Mouse (Mus musculus) MEL (cell line): Measurements from ENCODE around the gene Rps6ka2. TPM values are rescaled to one million over a fixed set of nuclear protein-coding genes. Genes with fewer than 3 reads are reported as not detected.

ENCODE experiments used
- DNase-seq: peaks from one replicate; pipeline ENCODE4 v3.0.0; 2011; ENCODE audit warnings: low read depth, low spot score
- H3K27ac ChIP-seq: 2 replicates; pipeline ENCODE4 v1.5.1; 2012; ENCODE audit warnings: low read depth, mild to moderate bottlenecking, control low read depth, low read length, moderate library complexity; ENCODE audit not compliant: control insufficient read depth
- H3K27me3 ChIP-seq, 2 experiments: fragments of 150-350 bp in 1 of 2; sonication (generic) in 1 of 2; 2 replicates each; pipeline ENCODE4 v1.6.1; 2012; ENCODE audit warnings: low read length in 2 of 2, mild to moderate bottlenecking in 2 of 2, improper control_type of control experiment in 1 of 2, moderate library complexity in 1 of 2; ENCODE audit not compliant: insufficient read depth in 2 of 2, control insufficient read depth in 1 of 2
- H3K36me3 ChIP-seq, 2 experiments: 2 replicates each; pipeline ENCODE4 v1.6.1; 2012 to 2014; ENCODE audit warnings: low read length in 2 of 2, improper control_type of control experiment in 1 of 2, inconsistent platforms in 1 of 2, mild to moderate bottlenecking in 1 of 2; ENCODE audit not compliant: insufficient read depth in 2 of 2, control insufficient read depth in 1 of 2
- H3K4me1 ChIP-seq, 2 experiments: fragments of 150-350 bp in 1 of 2; sonication (generic) in 1 of 2; 2 replicates each; pipeline ENCODE4 v1.6.1; 2012; ENCODE audit warnings: low read length in 2 of 2, improper control_type of control experiment in 1 of 2, mild to moderate bottlenecking in 1 of 2; ENCODE audit not compliant: insufficient read depth in 2 of 2, control insufficient read depth in 1 of 2
- H3K4me3 ChIP-seq, 2 experiments: fragments of 150-350 bp in 1 of 2; sonication (generic) in 1 of 2; 2 replicates each; pipeline ENCODE4 v1.5.1; 2012; ENCODE audit warnings: low read depth in 2 of 2, low read length in 2 of 2, mild to moderate bottlenecking in 2 of 2, moderate library complexity in 2 of 2, control low read depth in 1 of 2, improper control_type of control experiment in 1 of 2; ENCODE audit not compliant: control insufficient read depth in 1 of 2, insufficient read depth in 1 of 2
- H3K79me2 ChIP-seq: 2 replicates; pipeline ENCODE4 v1.6.1; 2012; ENCODE audit warnings: mild to moderate bottlenecking, low read length, moderate library complexity; ENCODE audit not compliant: control insufficient read depth, poor library complexity, insufficient read depth
- H3K9ac ChIP-seq: 2 replicates; pipeline ENCODE4 v1.6.1; 2012; ENCODE audit warnings: low read depth, mild to moderate bottlenecking, control low read depth, low read length, moderate library complexity; ENCODE audit not compliant: control insufficient read depth, poor library complexity, severe bottlenecking
- H3K9me3 ChIP-seq: fragments of 150-350 bp; sonication (generic); replicated peaks from 2 replicates; pipeline ENCODE4 v1.6.1; 2012; ENCODE audit warnings: mild to moderate bottlenecking, low read length, improper control_type of control experiment, moderate library complexity; ENCODE audit not compliant: insufficient read depth
- BHLHE40 ChIP-seq: IDR thresholded peaks from 2 replicates; pipeline ENCODE4 v1.6.1; 2012; ENCODE audit warnings: low read depth, mild to moderate bottlenecking, inconsistent platforms, low read length, improper control_type of control experiment, borderline replicate concordance
- CHD1 ChIP-seq: IDR thresholded peaks from 2 replicates; pipeline ENCODE4 v1.6.1; 2012; ENCODE audit warnings: low read depth, mild to moderate bottlenecking, inconsistent platforms, low read length, improper control_type of control experiment
- CHD2 ChIP-seq: IDR thresholded peaks from 2 replicates; pipeline ENCODE4 v1.6.1; 2011; ENCODE audit warnings: low read length, improper control_type of control experiment
- CTCF ChIP-seq, 3 experiments: IDR thresholded peaks in 2 of 3; conservative IDR thresholded peaks in 1 of 3; 2 replicates each; pipeline ENCODE4 v1.5.1; 2011 to 2012; ENCODE audit warnings: low read length in 3 of 3, low read depth in 2 of 3, mild to moderate bottlenecking in 2 of 3, improper control_type of control experiment in 1 of 3, inconsistent platforms in 1 of 3, mixed read lengths in 1 of 3, moderate library complexity in 1 of 3; ENCODE audit not compliant: control insufficient read depth in 1 of 3, insufficient read depth in 1 of 3, poor library complexity in 1 of 3, severe bottlenecking in 1 of 3
- E2F4 ChIP-seq: IDR thresholded peaks from 2 replicates; pipeline ENCODE4 v1.6.1; 2011; ENCODE audit warnings: low read depth, low read length, improper control_type of control experiment, borderline replicate concordance
- ELF1 ChIP-seq: IDR thresholded peaks from 2 replicates; pipeline ENCODE4 v1.6.1; 2014; ENCODE audit warnings: low read depth, mild to moderate bottlenecking, inconsistent platforms, low read length, improper control_type of control experiment, moderate library complexity
- GATA1 ChIP-seq: IDR thresholded peaks from 2 replicates; pipeline ENCODE4 v1.6.1; 2011; ENCODE audit warnings: low read depth, low read length, improper control_type of control experiment
- JUND ChIP-seq: IDR thresholded peaks from 2 replicates; pipeline ENCODE4 v1.6.1; 2011; ENCODE audit warnings: low read depth, mild to moderate bottlenecking, improper control_type of control experiment, low read length
- MAFK ChIP-seq: IDR thresholded peaks from 2 replicates; pipeline ENCODE4 v1.6.1; 2011; ENCODE audit warnings: low read depth, mild to moderate bottlenecking, low read length, improper control_type of control experiment, borderline replicate concordance
- MAZ ChIP-seq: IDR thresholded peaks from 2 replicates; pipeline ENCODE4 v1.6.1; 2012; ENCODE audit warnings: low read depth, mild to moderate bottlenecking, inconsistent platforms, low read length, improper control_type of control experiment
- MYB ChIP-seq: IDR thresholded peaks from 2 replicates; pipeline ENCODE4 v1.6.1; 2011; ENCODE audit warnings: mild to moderate bottlenecking, low read depth, low read length, improper control_type of control experiment
- MYC ChIP-seq: IDR thresholded peaks from 2 replicates; pipeline ENCODE4 v1.6.1; 2011; ENCODE audit warnings: low read depth, mild to moderate bottlenecking, low read length, improper control_type of control experiment, moderate library complexity
- NELFE ChIP-seq: IDR thresholded peaks from 2 replicates; pipeline ENCODE4 v1.6.1; 2011; ENCODE audit warnings: low read depth, low read length, improper control_type of control experiment
- NRF1 ChIP-seq: IDR thresholded peaks from 2 replicates; pipeline ENCODE4 v1.6.1; 2014; ENCODE audit warnings: low read depth, mild to moderate bottlenecking, inconsistent platforms, low read length, improper control_type of control experiment, moderate library complexity; ENCODE audit not compliant: poor library complexity, insufficient read depth, severe bottlenecking
- POLR2AphosphoS2 ChIP-seq: IDR thresholded peaks from 2 replicates; pipeline ENCODE4 v1.6.1; 2011; ENCODE audit warnings: low read length, improper control_type of control experiment
- RAD21 ChIP-seq: IDR thresholded peaks from 2 replicates; pipeline ENCODE4 v1.6.1; 2011; ENCODE audit warnings: mild to moderate bottlenecking, low read depth, low read length, improper control_type of control experiment
- SIN3A ChIP-seq: IDR thresholded peaks from 2 replicates; pipeline ENCODE4 v1.6.1; 2012; ENCODE audit warnings: low read length, improper control_type of control experiment, inconsistent platforms
- SMC3 ChIP-seq: IDR thresholded peaks from 2 replicates; pipeline ENCODE4 v1.6.1; 2011; ENCODE audit warnings: low read depth, low read length, improper control_type of control experiment
- TAL1 ChIP-seq: IDR thresholded peaks from 2 replicates; pipeline ENCODE4 v1.6.1; 2012; ENCODE audit warnings: mild to moderate bottlenecking, inconsistent platforms, low read length, moderate library complexity, mixed read lengths
- TBP ChIP-seq: IDR thresholded peaks from 2 replicates; pipeline ENCODE4 v1.8.0; 2011; ENCODE audit warnings: low read depth, low read length, improper control_type of control experiment
- TCF12 ChIP-seq: IDR thresholded peaks from 2 replicates; pipeline ENCODE4 v1.6.1; 2014; ENCODE audit warnings: low read depth, mild to moderate bottlenecking, inconsistent platforms, low read length, improper control_type of control experiment, moderate library complexity
- polyA plus RNA-seq, 2 experiments: library from polyadenylated mRNA; stranded (reverse) in 1 of 2; unstranded in 1 of 2; fragments of >175 nt in 1 of 2; fragments of >200 nt in 1 of 2; gene quantifications; 2 replicates each; pipeline versions ENCODE4 v1.2.1 to v1.2.4; 2012; ENCODE audit warnings: low replicate concordance in 2 of 2, low read depth in 1 of 2; ENCODE audit not compliant: insufficient read length in 2 of 2, insufficient read depth in 1 of 2, missing spikeins in 1 of 2
- total RNA-seq: library from RNA; depleted of rRNA; stranded (reverse); fragments of 300-350 nt; gene quantifications from 2 replicates; pipeline ENCODE4 v1.2.3, GENCODE M21; 2012

Rps6ka2 gene
- total and polyA plus RNA-seq, 3 experiments: 6.0 to 11.2 TPM; not detected in 1

- Histone ChIP-seq H3K79me2 (no peaks in the 10 kb centered on the region), H3K27ac (no peak overlapping the region), H3K4me3 (no peak overlapping the region), H3K9me3 (no peaks in the 10 kb centered on the region), H3K4me1 (no peaks in the 10 kb centered on the region), H3K9ac (no peak overlapping the region), H3K27me3 (no peaks in the 10 kb centered on the region), H3K36me3 (no peaks in the 10 kb centered on the region)
- DNase-seq: no peak
- TF ChIP-seq MYB (no peak), TCF12 (no peak), MYC (no peak), BHLHE40 (no peak), TBP (no peak), NRF1 (no peak), SIN3A (no peak), CTCF (IDR thresholded peaks at IDR 0.05 in 2 of 3, conservative IDR thresholded peaks at IDR 0.05 in 1 of 3; ENCODE audit: control insufficient read depth in 1 of 3, insufficient read depth in 1 of 3, low read depth in 2 of 3, low read length in 3 of 3, poor library complexity in 1 of 3, severe bottlenecking in 1 of 3) (no peak), E2F4 (no peak), JUND (no peak), ELF1 (no peak), GATA1 (no peak), CHD2 (no peak), MAFK (no peak), TAL1 (no peak), CHD1 (no peak), MAZ (no peak), NELFE (no peak), POLR2AphosphoS2 (no peak)
Observed at GRCm38 (mm10) chr17:7250373-7250772, 80.5 kb downstream of the Rps6ka2 start.

- Histone ChIP-seq H3K79me2 (no peaks in the 10 kb centered on the region), H3K27ac (no peak overlapping the region), H3K36me3 (no peaks in the 10 kb centered on the region), H3K27me3 (no peaks in the 10 kb centered on the region), H3K4me3 (no peak overlapping the region), H3K9ac (no peak overlapping the region), H3K4me1 (no peaks in the 10 kb centered on the region), H3K9me3 (no peaks in the 10 kb centered on the region)
- DNase-seq: no peak
- peak; percentile 34 for TF ChIP-seq RAD21
- TF ChIP-seq SMC3: peak; percentile 30; the same call in 1 of the 2 replicates
- TF ChIP-seq TCF12: no peak
- peak in 1 of 3 experiments; percentile 24; a peak in 1 of 6 replicates for TF ChIP-seq CTCF (IDR thresholded peaks at IDR 0.05 in 2 of 3, conservative IDR thresholded peaks at IDR 0.05 in 1 of 3; ENCODE audit: control insufficient read depth in 1 of 3, insufficient read depth in 1 of 3, low read depth in 2 of 3, low read length in 3 of 3, poor library complexity in 1 of 3, severe bottlenecking in 1 of 3)
Observed at GRCm38 (mm10) chr17:7257208-7257607, 87.3 kb downstream of the Rps6ka2 start.
